Mouse (Mus musculus): ENCODE results near the gene Pcbd2. TPM values are rescaled to one million over a fixed set of nuclear protein-coding genes. Genes with fewer than 3 reads are reported as not detected.

Gene Pcbd2
- polyA plus RNA-seq, 1 experiment, result 12.6 TPM

GRCm38 (mm10) chr13:55714501-55715166 is 12.5 kb upstream of the Pcbd2 start, which contains the start of gene Txndc15:
Gene Txndc15 (plus strand): TSS chr13:55714650.
- peak; percentile 80 for TF ChIP-seq POLR2A (IDR thresholded peaks at IDR 0.05; ENCODE audit: borderline replicate concordance, extremely low read depth, insufficient read depth, insufficient read length, poor library complexity, severe bottlenecking)
- no peak for TF ChIP-seq CTCF (IDR thresholded peaks at IDR 0.05; ENCODE audit: borderline replicate concordance, extremely low read depth, insufficient read depth, insufficient read length)

GRCm38 (mm10) chr13:55715167-55715512 is 12.0 kb upstream of the Pcbd2 start:
- TF ChIP-seq POLR2A (IDR thresholded peaks at IDR 0.05; ENCODE audit: borderline replicate concordance, extremely low read depth, insufficient read depth, insufficient read length, poor library complexity, severe bottlenecking), result no peak
- TF ChIP-seq CTCF (IDR thresholded peaks at IDR 0.05; ENCODE audit: borderline replicate concordance, extremely low read depth, insufficient read depth, insufficient read length), result no peak
- no peak for DNase-seq (ENCODE audit: low read depth)

More at GRCm38 (mm10) chr13:55714501-55715166, 12.5 kb upstream of the Pcbd2 start, which contains the start of gene Txndc15:
- DNase-seq (ENCODE audit: low read depth), result peak; percentile 94

GRCm38 (mm10) chr13:55715908-55716510 is 11.2 kb upstream of the Pcbd2 start:
- TF ChIP-seq CTCF (IDR thresholded peaks at IDR 0.05; ENCODE audit: borderline replicate concordance, extremely low read depth, insufficient read depth, insufficient read length) (no peak), POLR2A (IDR thresholded peaks at IDR 0.05; ENCODE audit: borderline replicate concordance, extremely low read depth, insufficient read depth, insufficient read length, poor library complexity, severe bottlenecking) (no peak)
- no peak for DNase-seq (ENCODE audit: low read depth)

GRCm38 (mm10) chr13:55721516-55721915 is 5.7 kb upstream of the Pcbd2 start:
- no peak for DNase-seq (ENCODE audit: low read depth)
- TF ChIP-seq CTCF (IDR thresholded peaks at IDR 0.05; ENCODE audit: borderline replicate concordance, extremely low read depth, insufficient read depth, insufficient read length) (no peak), POLR2A (IDR thresholded peaks at IDR 0.05; ENCODE audit: borderline replicate concordance, extremely low read depth, insufficient read depth, insufficient read length, poor library complexity, severe bottlenecking) (no peak)

GRCm38 (mm10) chr13:55721995-55722394 is 5.2 kb upstream of the Pcbd2 start:
- DNase-seq (ENCODE audit: low read depth), result no peak
- TF ChIP-seq POLR2A (IDR thresholded peaks at IDR 0.05; ENCODE audit: borderline replicate concordance, extremely low read depth, insufficient read depth, insufficient read length, poor library complexity, severe bottlenecking) (no peak), CTCF (IDR thresholded peaks at IDR 0.05; ENCODE audit: borderline replicate concordance, extremely low read depth, insufficient read depth, insufficient read length) (no peak)

- TF ChIP-seq CTCF (IDR thresholded peaks at IDR 0.05; ENCODE audit: borderline replicate concordance, extremely low read depth, insufficient read depth, insufficient read length) (no peak), POLR2A (IDR thresholded peaks at IDR 0.05; ENCODE audit: borderline replicate concordance, extremely low read depth, insufficient read depth, insufficient read length, poor library complexity, severe bottlenecking) (no peak)
These were observed 509 bp upstream of the Pcbd2 start for GRCm38 (mm10) chr13:55726598-55727119.

GRCm38 (mm10) chr13:55727839-55728238 is 671 bp downstream of the Pcbd2 start:
- TF ChIP-seq POLR2A (IDR thresholded peaks at IDR 0.05; ENCODE audit: borderline replicate concordance, extremely low read depth, insufficient read depth, insufficient read length, poor library complexity, severe bottlenecking) (no peak), CTCF (IDR thresholded peaks at IDR 0.05; ENCODE audit: borderline replicate concordance, extremely low read depth, insufficient read depth, insufficient read length) (peak; percentile 57; the same call in 1 of the 2 replicates)

More at GRCm38 (mm10) chr13:55726598-55727119, 509 bp upstream of the Pcbd2 start:
- DNase-seq (ENCODE audit: low read depth), result no peak

GRCm38 (mm10) chr13:55730716-55731115 is 3.5 kb downstream of the Pcbd2 start:
- no peak for DNase-seq (ENCODE audit: low read depth)
- TF ChIP-seq POLR2A (IDR thresholded peaks at IDR 0.05; ENCODE audit: borderline replicate concordance, extremely low read depth, insufficient read depth, insufficient read length, poor library complexity, severe bottlenecking), result no peak
- TF ChIP-seq CTCF (IDR thresholded peaks at IDR 0.05; ENCODE audit: borderline replicate concordance, extremely low read depth, insufficient read depth, insufficient read length), result no peak

More at GRCm38 (mm10) chr13:55727839-55728238, 671 bp downstream of the Pcbd2 start:
- DNase-seq (ENCODE audit: low read depth), result peak; percentile 90

GRCm38 (mm10) chr13:55732121-55732520 is 5.0 kb downstream of the Pcbd2 start:
- no peak for TF ChIP-seq POLR2A (IDR thresholded peaks at IDR 0.05; ENCODE audit: borderline replicate concordance, extremely low read depth, insufficient read depth, insufficient read length, poor library complexity, severe bottlenecking)
- TF ChIP-seq CTCF (IDR thresholded peaks at IDR 0.05; ENCODE audit: borderline replicate concordance, extremely low read depth, insufficient read depth, insufficient read length), result no peak
- no peak for DNase-seq (ENCODE audit: low read depth)

- no peak for TF ChIP-seq POLR2A (IDR thresholded peaks at IDR 0.05; ENCODE audit: borderline replicate concordance, extremely low read depth, insufficient read depth, insufficient read length, poor library complexity, severe bottlenecking)
- no peak for TF ChIP-seq CTCF (IDR thresholded peaks at IDR 0.05; ENCODE audit: borderline replicate concordance, extremely low read depth, insufficient read depth, insufficient read length)
- DNase-seq (ENCODE audit: low read depth), result no peak
These were observed 6.7 kb downstream of the Pcbd2 start for GRCm38 (mm10) chr13:55733628-55734502.

GRCm38 (mm10) chr13:55737885-55738284 is 10.7 kb downstream of the Pcbd2 start:
- no peak for TF ChIP-seq CTCF (IDR thresholded peaks at IDR 0.05; ENCODE audit: borderline replicate concordance, extremely low read depth, insufficient read depth, insufficient read length)
- TF ChIP-seq POLR2A (IDR thresholded peaks at IDR 0.05; ENCODE audit: borderline replicate concordance, extremely low read depth, insufficient read depth, insufficient read length, poor library complexity, severe bottlenecking), result no peak

More at GRCm38 (mm10) chr13:55737885-55738284, 10.7 kb downstream of the Pcbd2 start:
- no peak for DNase-seq (ENCODE audit: low read depth)

All from brain, embryonic 14.5 days (tissue).